Mouse (Mus musculus): ENCODE data around the gene Zdhhc24.
"Not testable (repeated sequence)": the region's sequence is repeated elsewhere in the genome, so short reads cannot be mapped to it uniquely, and the experiment has no call there.

Zdhhc24 gene

DNA sequence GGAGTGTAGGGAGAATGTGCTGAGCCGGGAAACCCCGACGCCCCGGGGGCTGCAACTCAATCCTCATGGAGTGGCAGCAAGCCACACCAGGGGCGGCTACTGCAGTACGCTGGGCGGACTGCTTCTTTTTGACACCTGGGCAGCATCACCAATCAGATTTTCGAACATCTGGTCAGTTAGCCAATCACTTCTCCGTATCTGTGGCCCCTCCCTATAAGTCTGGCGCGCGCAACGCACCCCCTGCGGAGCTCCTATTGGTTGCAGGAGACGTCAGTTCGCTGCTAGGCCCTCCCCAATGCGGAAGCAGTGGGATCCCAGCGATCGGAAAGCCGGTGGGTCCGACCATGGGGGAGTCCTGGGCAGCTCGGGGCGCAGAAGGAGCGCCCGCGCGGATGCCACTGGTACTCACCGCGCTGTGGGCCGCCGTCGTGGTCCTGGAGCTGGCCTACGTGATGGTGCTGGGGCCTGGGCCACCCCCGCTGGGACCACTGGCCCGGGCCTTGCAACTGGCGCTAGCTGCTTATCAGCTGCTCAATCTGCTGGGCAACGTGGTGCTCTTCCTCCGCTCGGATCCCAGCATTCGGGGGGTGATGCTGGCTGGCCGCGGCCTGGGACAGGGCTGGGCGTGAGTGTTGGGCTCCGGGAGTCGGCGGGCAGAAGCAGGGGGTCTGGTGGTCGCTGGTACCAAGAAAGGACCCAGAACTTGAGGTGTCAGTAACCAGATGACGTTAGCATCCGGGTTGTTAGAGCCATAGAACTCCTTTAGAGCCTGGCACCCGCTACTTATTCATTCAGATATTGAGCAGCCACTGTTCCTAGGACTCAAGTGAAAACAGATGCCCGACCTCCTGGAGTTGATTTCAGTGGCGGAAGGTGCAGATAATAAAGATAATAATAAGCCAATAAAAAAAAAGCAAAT, at the start of gene Zdhhc24:
Gene Zdhhc24 (plus strand): TSS at position 264 of the 919 bp plus-strand sequence.
- peak; percentile 96 for DNase-seq (ENCODE audit: low spot score)

- DNase-seq (ENCODE audit: low spot score), result no peak
Observed at GRCm38 (mm10) chr19:4829156-4829555, 49.3 kb upstream of the Zdhhc24 start.

GRCm38 (mm10) chr19:4833977-4834376, 44.5 kb upstream of the Zdhhc24 start:
- no peak for DNase-seq (ENCODE audit: low spot score)

- DNase-seq (ENCODE audit: low spot score), result no peak
Observed at GRCm38 (mm10) chr19:4836096-4836495, 42.4 kb upstream of the Zdhhc24 start.

DNA sequence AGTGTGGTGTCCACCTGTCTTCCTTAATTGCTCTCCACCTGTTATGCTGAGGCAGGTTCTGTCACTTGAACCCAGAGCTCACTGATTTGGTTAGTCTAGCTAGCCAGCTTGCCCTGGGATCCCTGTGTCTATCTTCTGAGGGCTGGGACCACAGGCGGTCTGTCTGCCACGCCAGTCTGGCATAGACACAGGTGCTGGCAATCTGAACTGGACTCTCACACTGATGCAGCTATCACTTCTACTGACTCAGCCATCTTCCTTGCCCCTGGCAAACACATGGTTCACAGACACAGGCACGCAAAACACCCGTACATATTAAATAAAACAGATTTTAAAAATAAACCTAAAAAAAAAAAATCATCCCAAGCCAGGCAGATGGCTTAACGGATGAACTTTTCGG, 41.4 kb upstream of the Zdhhc24 start:
- no peak for DNase-seq (ENCODE audit: low spot score)

- DNase-seq (ENCODE audit: low spot score), result no peak
Observed at GRCm38 (mm10) chr19:4838526-4839140, 39.8 kb upstream of the Zdhhc24 start.

GRCm38 (mm10) chr19:4839149-4839548, 39.3 kb upstream of the Zdhhc24 start, which contains the start of the genes Ccs and Ccdc87:
TSS of gene Ccs (minus strand) at chr19:4839332.
TSS of gene Ccdc87 (plus strand) at chr19:4839366.
- DNase-seq (ENCODE audit: low spot score), result peak; percentile 96

DNA sequence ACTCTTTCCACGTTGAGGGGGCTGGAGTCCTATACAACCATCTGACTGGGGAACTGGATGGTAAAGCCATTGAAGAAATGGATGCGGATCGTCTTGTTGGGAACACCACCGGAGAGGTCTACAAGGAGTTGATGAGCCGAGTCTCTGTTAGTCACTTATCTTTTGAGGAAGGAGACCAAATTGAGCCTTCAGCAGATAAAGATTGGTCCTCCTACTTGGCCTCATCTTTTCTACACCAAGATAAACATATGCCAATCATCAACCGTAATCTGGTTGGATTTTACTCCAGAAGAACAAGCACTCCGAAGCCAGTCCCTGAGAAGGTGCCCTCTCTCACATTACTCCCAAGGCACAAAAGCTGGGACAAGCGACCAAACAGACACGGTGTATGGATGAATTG, 37.6 kb upstream of the Zdhhc24 start:
- no peak for DNase-seq (ENCODE audit: low spot score)

- DNase-seq (ENCODE audit: low spot score), result no peak
Observed at GRCm38 (mm10) chr19:4842611-4843010, 35.9 kb upstream of the Zdhhc24 start.

- DNase-seq (ENCODE audit: low spot score), result no peak
Observed at GRCm38 (mm10) chr19:4845846-4846245, 32.6 kb upstream of the Zdhhc24 start.

- no peak for DNase-seq (ENCODE audit: low spot score)
Observed at GRCm38 (mm10) chr19:4847490-4847889, 31.0 kb upstream of the Zdhhc24 start.

DNA sequence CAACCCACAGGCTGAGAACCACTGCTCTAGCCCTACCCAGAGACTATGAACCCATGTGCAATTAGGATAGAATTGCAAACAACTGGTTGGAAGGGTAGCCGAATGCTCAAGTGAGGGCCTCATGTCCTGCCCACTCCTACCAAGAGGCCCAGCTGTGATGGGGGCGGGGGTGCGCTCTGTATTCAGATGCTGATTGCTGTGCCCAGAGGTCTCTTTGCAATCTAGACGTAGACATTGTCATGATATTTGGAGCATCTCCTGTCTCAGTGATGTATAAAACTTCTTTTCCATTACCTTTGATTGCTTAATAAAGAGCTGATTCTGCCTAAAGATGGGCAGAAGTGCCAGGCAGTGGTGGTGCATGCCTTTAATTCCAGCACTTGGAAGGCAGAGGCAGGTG, 28.7 kb upstream of the Zdhhc24 start:
- DNase-seq (ENCODE audit: low spot score), result no peak

GRCm38 (mm10) chr19:4850281-4850680, 28.2 kb upstream of the Zdhhc24 start:
- DNase-seq (ENCODE audit: low spot score), result no peak

GRCm38 (mm10) chr19:4854552-4855469, 23.7 kb upstream of the Zdhhc24 start, which contains the start of gene Ctsf:
TSS of gene Ctsf (plus strand) at chr19:4855130.
- peak; percentile 77 for DNase-seq (ENCODE audit: low spot score)

GRCm38 (mm10) chr19:4855470-4855820, 23.0 kb upstream of the Zdhhc24 start:
- DNase-seq (ENCODE audit: low spot score), result no peak

DNA sequence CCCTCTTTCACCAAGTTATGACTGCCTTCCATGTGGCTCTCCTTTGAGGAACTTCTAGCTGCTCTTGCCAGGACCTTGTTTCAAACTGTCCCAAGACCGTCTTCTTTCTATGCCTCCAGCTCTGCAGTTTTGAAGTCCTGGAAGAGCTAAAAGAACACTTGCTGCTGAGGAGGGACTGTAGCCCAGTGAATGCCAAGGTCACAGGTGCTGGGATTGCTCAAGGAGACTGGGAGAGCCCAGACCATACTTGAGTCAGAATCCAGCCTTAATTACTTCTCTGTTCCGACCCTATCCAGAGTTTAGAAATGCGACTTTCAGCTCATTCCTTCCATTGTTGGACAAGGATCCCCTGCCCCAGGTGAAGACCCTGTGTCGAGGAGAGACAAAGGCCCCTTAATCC, 22.5 kb upstream of the Zdhhc24 start:
- no peak for DNase-seq (ENCODE audit: low spot score)

DNA sequence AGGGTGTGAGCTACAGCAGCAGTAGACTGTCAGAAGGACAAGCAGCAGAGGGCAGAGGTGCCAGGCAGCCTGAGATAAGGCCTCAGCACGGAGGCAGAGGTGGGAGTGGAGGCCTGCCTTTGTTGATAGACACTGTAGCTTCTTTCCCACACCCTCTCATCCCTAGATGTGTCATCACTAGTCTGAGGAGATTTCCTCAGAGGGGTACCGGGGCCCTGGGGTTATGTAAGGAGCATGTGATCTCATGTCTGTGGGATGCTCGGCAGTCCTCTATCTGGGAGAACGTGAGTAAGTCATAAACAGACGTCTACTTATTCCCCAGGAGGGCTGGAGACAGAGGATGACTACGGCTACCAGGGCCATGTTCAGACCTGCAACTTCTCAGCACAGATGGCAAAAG, 19.4 kb upstream of the Zdhhc24 start:
- DNase-seq (ENCODE audit: low spot score), result no peak

- DNase-seq (ENCODE audit: low spot score), result no peak
Observed at GRCm38 (mm10) chr19:4863048-4863447, 15.4 kb upstream of the Zdhhc24 start.

- DNase-seq (ENCODE audit: low spot score), result no peak
Observed at GRCm38 (mm10) chr19:4865147-4865546, 13.3 kb upstream of the Zdhhc24 start.

- DNase-seq (ENCODE audit: low spot score), result not testable (repeated sequence)
Observed at GRCm38 (mm10) chr19:4874613-4875012, 3.9 kb upstream of the Zdhhc24 start.

DNA sequence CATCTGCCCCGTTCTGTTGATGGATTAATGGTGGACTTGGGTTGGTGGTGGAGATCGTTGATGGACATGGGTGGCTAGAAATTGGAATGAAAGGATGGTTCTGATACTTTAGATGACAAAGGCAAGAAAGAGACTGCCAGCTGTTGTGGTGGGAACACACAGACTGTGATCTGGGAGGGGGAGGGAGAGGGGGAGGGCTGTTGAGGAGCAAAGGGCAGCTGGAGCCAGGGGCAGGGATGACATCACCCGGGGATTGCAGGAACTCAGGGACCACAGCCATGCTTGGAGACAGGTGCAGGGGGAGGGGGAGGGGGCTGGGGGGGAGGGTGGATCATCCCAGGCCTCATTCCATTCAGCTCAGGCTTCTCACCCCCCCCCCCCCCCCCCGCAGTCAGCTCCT, 2.2 kb upstream of the Zdhhc24 start:
- DNase-seq (ENCODE audit: low spot score), result no peak

DNA sequence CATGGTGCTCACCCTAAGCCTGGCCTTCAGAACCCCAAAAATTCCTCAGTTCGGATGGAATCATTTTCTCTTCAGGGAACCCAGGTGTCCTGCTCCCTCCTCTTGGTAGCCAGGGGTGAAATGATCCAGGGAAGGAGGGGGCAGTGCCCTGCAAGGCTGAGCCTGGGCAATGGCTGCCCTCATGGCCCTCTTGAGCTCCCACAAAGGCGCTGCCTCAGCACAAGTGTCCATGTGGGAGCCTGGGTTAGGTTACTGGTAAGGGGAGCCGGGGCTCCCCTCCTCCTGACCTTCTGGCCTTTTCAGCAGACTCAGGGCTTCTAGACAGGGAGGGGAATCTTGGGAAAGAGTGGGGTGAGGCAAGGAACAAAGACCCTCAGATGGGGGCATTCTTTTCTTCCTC, 1.7 kb upstream of the Zdhhc24 start:
- no peak for DNase-seq (ENCODE audit: low spot score)
